Mouse (Mus musculus) lung, adult 2 months (tissue): ENCODE measurements around the gene Hist1h2an.

ENCODE experiments used
- CTCF ChIP-seq: fragments of 200-500 bp; IDR thresholded peaks from 2 replicates; pipeline ENCODE4 v1.5.1; 2011; ENCODE audit warnings: mild to moderate bottlenecking, low read length, control low read depth; ENCODE audit not compliant: insufficient read depth
- POLR2A ChIP-seq: fragments of 200-500 bp; IDR thresholded peaks from 2 replicates; pipeline ENCODE4 v1.6.1; 2011; ENCODE audit warnings: low read depth, mild to moderate bottlenecking, control low read depth, low read length, borderline replicate concordance; ENCODE audit errors: extremely low read depth

GRCm38 (mm10) chr13:21781021-21781555 is 5.9 kb downstream of the Hist1h2an start:
- TF ChIP-seq CTCF, result no peak
- no peak for TF ChIP-seq POLR2A
